Mouse (Mus musculus): ENCODE data around the gene Il27ra.
A peak's percentile ranks its signal among the peaks of the same experiment; 100 is the strongest.
"Not testable (repeated sequence)": the region's sequence is repeated elsewhere in the genome, so short reads cannot be mapped to it uniquely, and the experiment has no call there.

Il27ra gene

DNA sequence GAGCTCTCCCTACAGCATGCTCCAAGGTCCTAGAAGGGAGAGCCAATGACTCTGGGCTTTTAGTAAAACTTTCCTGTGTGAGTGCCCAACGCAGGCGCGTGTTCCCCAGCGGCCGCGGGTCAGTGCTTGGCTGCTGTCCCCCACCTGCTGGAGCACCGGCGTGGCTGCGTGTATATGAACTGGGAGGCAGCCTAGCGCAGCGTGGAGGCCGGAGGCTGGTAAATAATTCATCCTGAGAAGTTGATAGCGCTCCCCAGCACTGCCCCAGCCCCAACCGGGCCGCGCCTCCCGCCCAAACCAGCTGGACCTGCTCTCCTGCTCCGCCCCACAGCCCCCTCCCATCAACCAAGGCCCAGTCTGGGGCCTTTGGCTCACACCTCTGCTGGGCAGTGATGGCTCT is 21.3 kb downstream of the Il27ra start, which contains the start of gene Palm3:
TSS of gene Palm3 (plus strand) at position 376 of the 400 bp plus-strand sequence.
- no peak for DNase-seq (ENCODE audit: low spot score in 2 of 2)

DNA sequence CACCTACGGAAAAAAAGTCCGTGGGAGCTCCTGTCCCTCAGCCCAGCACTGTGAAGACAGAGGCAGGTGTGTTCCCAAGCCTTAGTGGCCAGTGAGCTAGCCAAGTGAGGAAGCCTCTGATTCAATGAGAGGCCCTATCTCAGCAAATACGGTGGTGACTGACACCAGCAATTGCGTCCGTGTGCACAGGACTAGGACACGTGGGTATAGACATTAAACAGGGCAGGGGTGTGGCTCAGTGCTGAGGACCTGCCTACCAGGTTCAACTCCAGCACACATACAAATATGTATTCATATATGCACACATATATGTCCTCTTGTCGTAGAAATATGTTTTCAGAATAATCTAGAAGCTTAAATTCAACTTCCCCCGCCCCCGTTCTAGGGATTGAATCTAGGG is 22.7 kb downstream of the Il27ra start:
- DNase-seq (ENCODE audit: low spot score in 2 of 2) = no peak

DNA sequence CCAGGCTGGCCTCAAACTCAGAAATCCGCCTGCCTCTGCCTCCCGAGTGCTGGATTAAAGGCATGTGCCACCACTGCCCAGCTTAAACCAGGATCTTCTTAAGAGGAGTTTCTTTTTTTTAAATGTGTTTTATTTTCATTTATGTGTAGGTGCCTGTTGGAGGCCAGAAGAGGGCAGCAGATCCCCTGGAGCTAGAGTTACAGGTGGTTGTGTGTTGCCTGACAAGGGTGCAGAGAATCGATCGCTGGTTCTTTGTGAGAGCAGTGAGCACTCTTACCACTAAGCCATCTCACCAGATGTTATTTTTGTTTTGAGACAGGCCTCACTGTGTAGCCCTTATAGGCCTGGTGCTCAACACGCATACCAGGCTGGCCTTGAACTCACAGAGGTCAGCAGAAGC is 26.6 kb downstream of the Il27ra start:
- DNase-seq (ENCODE audit: low spot score in 2 of 2) = no peak

- DNase-seq (ENCODE audit: low spot score in 2 of 2) = no peak
Measured at GRCm38 (mm10) chr8:84012499-84013165, 29.8 kb downstream of the Il27ra start.

- no peak for DNase-seq (ENCODE audit: low spot score in 2 of 2)
Measured at GRCm38 (mm10) chr8:84011705-84012498, 30.5 kb downstream of the Il27ra start, which contains the start of gene 2210011C24Rik. Gene 2210011C24Rik (minus strand): TSS chr8:84012171.

DNA sequence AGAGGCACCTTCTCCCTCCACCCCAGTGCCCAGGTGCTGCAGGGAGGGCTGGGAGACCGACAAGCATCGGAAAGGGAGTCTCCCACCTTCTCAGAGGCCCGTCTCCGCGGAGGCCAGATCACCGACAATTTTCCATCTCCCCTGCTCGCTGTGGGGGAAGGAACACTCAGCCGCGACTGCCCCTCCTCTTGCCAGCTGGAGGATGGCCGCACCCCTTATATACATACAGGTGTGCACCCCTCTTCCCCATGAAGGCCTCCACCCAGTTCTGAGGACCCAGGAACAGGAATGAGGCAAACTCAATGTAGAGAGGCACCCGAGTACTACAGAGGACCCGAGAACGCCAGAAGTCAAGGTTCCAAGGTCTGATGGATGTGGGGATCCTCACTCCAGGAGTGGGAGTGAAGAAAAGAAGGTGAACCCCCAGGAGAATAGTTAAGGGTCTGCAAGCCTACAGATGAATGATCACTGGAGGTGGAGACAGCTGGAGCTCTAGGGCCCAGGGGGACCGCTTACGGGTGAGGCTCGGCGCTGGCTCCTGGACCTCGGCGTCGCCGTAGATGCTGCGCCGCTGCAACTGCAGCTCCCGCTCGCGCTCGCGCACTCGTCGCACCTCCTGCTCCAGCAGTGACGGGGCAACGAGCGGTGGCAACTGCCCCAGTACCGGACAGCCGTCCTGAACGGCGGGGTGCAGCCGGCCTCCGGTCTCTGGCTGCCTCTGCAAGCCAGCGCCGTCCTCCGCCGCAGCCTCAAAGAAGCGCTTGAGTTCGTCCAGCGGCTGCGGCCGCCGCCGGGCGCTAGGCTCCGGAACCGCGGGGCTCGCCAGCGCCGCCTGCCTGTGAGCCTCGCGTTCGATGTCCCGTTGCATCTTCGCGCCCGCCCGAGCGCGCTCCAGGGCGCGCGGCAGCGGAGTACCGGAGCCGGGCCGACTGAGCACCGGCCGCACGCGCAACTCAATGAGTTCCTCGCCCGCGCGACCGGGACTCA is 31.5 kb downstream of the Il27ra start:
- DNase-seq (ENCODE audit: low spot score in 2 of 2) = peak; percentile 48 to 63

DNA sequence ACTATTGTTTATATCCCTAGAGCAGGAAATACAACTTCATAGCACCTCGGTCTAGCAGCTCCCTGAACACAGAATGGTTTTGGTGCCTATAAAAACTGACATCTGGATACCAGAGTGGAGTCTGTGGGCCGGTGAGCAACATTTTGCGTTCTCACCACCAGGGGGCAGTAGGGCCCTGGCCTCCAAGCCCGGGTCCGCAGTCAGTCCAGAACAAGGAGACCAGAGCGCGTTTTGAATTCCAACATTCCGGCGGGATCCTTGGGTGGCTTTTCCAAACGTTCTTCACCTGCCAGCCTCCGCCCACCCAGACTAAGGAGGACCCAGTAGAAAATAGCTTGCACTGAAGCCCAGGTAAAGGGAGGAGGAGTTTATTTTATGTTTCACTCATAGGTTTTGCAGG is 32.5 kb downstream of the Il27ra start:
- peak; percentile 63 to 78 for DNase-seq (ENCODE audit: low spot score in 2 of 2)

- DNase-seq (ENCODE audit: low spot score in 2 of 2) = no peak
Measured at GRCm38 (mm10) chr8:84008362-84008761, 34.0 kb downstream of the Il27ra start.

- not testable (repeated sequence) for DNase-seq (ENCODE audit: low spot score in 2 of 2)
Measured at GRCm38 (mm10) chr8:84005502-84005901, 36.9 kb downstream of the Il27ra start.

DNA sequence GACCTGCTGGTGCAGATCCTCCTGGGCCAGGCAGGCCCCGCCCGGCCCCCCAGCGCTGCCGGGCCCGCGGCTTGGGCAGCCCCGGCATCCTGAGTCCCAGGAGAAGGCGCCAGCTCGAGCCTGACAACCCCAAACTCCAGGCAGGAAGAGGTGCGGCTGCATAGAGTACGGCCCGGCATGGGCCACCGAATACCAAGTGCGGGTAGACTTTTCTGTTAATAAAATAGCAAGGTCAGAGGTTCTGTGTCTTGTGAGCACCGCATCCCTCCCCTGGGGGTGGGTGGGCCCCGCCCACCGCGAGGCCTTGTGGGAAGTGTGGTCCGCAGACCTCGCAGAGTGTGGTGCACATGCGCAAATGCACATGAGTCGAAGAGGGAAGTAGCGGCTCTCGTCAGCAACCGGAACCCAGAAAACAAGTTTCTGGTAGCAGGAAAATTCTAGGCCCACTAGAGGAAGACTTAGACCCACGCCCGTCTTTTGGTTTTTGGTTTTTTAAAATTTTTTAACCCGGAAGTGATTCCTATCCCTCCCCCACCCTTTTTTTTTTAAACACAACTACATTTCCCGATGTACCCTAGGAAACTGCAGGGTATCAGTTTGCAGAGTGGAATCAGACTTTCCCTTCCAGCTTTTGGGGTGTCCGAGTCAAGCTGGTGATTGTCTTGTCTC is 37.7 kb downstream of the Il27ra start:
- peak; percentile 87 to 92 for DNase-seq (ENCODE audit: low spot score in 2 of 2)

DNA sequence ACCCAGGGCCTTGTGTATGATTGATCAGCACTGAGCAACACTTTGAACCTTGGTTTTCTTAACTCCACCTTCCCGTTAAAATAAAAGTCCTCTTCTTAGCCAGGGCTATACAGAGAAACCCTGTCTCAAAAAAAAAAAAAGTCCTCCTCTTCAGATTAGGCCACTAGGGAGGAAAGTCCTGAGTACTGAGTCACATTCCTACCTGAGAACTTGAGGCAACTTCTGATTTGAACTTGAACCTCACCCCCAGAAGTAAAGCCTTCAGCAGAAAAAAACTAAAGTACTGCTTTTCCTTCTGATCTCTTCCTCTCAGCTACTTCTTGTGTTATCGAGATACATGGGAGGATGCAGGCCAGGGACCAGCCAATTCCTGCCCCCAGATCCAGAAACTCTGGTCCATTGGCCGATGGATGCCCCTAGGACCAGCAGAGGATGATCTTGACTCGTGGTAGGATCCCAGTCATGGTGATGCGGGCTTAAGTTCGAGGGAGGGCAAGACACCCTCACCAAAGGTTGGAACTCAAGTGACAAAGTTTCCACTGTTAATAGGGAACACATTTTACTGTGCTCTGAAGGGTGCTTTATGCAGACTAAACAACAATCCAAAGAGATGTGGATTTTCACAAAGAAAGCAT is 38.7 kb downstream of the Il27ra start:
- no peak for DNase-seq (ENCODE audit: low spot score in 2 of 2)

DNA sequence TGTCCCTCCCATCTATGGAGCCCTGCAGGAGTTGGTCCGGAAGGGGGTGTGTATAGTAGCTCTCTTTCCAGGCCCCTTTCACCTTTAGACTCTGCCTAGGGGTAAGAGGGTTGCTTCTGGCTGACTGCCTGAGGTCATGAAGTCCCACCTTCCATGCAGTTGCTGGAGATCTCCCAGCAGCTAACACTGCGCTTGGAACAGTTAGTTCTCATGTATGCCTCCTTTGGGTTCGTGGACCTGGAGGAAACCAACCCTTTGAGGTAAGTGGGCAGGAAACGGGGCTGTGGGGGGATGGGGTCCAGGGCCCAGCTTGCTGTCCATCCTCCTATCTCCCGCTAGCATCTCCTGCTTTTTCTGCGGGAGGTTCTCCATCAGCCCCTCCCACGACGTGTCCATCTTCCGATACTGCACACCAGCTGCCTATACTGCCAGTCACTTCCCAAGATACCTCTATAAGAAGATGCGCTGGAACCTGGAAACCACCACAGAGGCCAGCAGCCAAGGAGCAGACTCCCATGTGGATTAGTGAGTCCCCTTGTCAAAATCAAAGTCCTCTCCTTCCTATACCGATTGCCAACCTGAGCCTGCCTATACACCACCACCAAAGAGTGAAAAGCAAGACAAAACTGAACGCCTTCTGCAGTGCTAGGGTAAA is 39.3 kb downstream of the Il27ra start:
- no peak for DNase-seq (ENCODE audit: low spot score in 2 of 2)

DNA sequence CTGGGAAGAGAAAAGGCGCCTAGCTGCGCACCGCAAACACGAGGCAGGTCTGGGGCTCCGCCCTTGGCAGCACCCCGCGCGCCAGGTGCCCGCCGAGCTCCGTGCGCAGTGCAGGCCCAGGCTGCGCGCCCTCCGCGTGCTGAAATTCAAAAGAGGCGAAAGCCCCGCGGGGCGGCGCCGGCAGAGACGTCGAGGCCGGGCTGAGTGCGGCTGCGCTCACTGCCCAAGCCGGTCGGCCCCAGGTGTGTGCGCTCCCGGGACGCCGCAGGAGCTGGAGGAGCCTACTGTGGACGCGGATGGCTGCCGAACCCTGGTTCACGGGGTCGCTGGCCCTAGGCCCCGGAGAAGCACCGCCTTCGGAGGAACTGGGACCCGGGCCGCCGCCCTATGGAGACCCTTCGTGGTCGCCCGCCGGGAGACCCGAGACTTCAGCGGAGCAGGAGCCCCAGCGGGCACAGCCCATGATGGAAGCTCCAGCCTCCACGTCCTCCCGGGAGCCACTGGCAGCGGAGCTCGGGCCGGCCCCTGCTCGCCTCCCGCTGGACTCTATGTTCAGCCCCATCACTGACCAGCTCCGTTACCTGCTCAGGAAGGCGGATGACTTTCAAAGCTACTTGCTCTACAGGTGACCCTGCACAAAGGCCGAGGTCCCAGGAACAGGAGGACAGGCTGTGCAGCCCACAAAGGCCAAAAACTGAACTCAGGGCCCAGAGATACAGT is 40.9 kb downstream of the Il27ra start, which contains the start of gene 1700067K01Rik:
TSS of gene 1700067K01Rik (plus strand) at position 222 of the 720 bp plus-strand sequence.
- no peak for DNase-seq (ENCODE audit: low spot score in 2 of 2)

DNA sequence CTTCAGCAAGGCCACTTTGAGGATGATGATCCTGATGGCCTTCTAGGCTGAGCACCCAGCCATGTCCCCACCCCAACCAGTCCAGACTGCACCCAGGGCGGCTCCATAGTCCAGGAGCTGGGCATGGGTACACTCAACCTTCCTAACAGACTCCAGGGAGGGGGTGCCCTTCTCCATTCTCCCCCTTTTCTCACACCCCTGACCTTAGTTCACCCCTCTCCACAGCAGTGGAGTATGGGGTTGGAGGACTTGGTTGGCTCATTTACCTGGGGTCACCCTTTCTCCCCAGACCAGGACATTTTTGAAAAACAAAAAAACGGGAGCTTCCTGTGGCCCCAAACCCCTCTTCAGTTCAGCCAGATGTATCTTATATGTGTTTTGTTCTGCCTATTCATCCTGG is 42.6 kb downstream of the Il27ra start:
- no peak for DNase-seq (ENCODE audit: low spot score in 2 of 2)

DNA sequence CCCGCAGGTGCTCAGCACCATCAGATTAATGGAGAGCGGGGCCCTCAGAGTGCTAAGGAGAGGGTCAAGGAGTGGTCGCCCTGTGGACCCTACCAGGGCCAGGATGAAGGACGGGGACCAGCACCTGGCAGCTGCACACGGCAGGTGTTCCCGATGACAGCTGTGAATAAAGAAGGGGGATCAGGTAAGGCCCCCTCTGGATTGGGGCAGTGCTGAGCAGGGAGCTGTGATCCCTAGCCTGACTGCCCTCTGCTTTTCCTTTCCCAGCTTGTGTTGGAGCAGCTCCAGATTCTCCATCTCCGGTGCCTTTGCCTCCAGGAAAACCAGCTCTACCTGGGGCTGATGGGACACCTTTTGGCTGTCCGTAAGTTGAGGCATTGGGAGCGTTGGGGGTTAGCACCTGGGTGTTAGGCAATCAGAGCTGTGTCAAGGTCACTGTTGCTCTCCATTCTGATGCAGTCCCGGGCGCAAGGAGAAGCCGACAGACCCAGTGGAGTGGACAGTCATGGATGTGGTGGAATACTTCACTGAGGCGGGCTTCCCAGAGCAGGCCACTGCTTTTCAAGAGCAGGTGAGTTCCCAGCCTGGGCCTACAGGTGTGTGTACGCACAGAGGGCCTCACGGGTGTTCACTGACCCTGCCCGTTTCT is 43.2 kb downstream of the Il27ra start:
- no peak for DNase-seq (ENCODE audit: low spot score in 2 of 2)

DNA sequence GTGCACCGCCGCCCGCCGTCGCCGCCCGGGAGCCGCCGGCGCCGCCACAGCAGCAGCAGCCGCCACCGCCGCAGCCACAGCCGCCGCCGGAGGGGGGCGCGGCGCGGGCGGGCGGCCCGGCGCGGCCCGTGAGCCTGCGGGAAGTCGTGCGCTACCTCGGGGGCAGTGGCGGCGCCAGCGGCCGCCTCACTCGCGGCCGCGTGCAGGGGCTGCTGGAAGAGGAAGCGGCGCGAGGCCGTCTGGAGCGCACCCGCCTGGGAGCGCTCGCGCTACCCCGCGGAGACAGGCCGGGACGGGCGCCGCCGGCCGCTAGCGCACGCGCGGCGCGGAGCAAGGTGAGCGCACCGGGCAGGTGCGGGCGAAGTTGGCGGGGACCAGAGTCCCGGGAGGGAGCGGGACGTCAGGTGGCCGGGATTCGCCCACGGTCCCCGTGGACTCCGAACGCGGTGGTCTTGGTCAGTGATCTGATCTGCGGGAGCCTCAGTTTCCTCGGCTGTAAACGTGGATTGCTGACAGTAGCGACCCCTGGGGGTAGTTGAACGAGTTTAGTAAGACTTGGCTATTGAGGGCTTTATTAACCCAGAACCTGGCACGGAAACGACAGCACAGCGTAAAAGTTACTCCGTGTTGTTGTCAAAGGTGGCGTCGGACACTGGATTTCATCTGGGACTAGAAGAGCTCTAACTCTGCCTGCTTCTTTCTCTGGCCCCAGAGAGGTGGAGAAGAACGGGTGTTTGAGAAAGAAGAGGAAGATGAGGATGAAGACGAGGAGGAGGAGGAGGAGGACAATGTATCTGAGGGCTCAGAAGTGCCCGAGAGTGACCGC is 43.9 kb downstream of the Il27ra start:
- DNase-seq (ENCODE audit: low spot score in 2 of 2) = peak; percentile 41 to 59

GRCm38 (mm10) chr8:83997511-83998141 is 44.8 kb downstream of the Il27ra start, which contains the start of gene Samd1:
Gene Samd1 (plus strand): TSS chr8:83997672.
- DNase-seq (ENCODE audit: low spot score in 2 of 2) = peak; percentile 46 to 48
